Mouse (Mus musculus) liver, embryonic 12.5 days (tissue): ENCODE measurements around the gene Fam129a. TPM values are rescaled to one million over a fixed set of nuclear protein-coding genes. Genes with fewer than 3 reads are reported as not detected.
"Not testable (repeated sequence)": the region's sequence is repeated elsewhere in the genome, so short reads cannot be mapped to it uniquely, and the experiment has no call there.

Experiments
- ATAC-seq: fragments of 200-750 bp; cut with Nextera tagmentation; 2 replicates; pipeline ENCODE4 v1.8.0; 2017; ENCODE audit warnings: moderate number of reproducible peaks, mild to moderate bottlenecking, moderate library complexity
- H3K27ac ChIP-seq: fragments of 300-500 bp; sonication (generic); 2 replicates; pipeline ENCODE4 v1.5.1; 2016; ENCODE audit warnings: mild to moderate bottlenecking
- H3K27me3 ChIP-seq: fragments of 300-500 bp; sonication (generic); replicated peaks from 2 replicates; pipeline ENCODE4 v1.6.1; 2016; ENCODE audit warnings: mild to moderate bottlenecking, moderate library complexity
- H3K36me3 ChIP-seq: fragments of 300-500 bp; sonication (generic); 2 replicates; pipeline ENCODE4 v1.6.1; 2016; ENCODE audit warnings: mild to moderate bottlenecking, moderate library complexity
- H3K4me1 ChIP-seq: fragments of 300-500 bp; sonication (generic); 2 replicates; pipeline ENCODE4 v1.6.1; 2016
- H3K4me2 ChIP-seq: fragments of 300-500 bp; sonication (generic); 2 replicates; pipeline ENCODE4 v1.6.1; 2016; ENCODE audit warnings: mild to moderate bottlenecking, moderate library complexity
- H3K4me3 ChIP-seq: fragments of 300-500 bp; sonication (generic); 2 replicates; pipeline ENCODE4 v1.5.1; 2016; ENCODE audit warnings: mild to moderate bottlenecking, moderate library complexity
- H3K9ac ChIP-seq: fragments of 300-500 bp; sonication (generic); 2 replicates; pipeline ENCODE4 v1.6.1; 2016; ENCODE audit warnings: mild to moderate bottlenecking, moderate library complexity
- H3K9me3 ChIP-seq: fragments of 300-500 bp; sonication (generic); replicated peaks from 2 replicates; pipeline ENCODE4 v1.6.1; 2016; ENCODE audit warnings: mild to moderate bottlenecking, moderate library complexity
- WGBS: fragments of 180-500 bp; shearing (Covaris S2); methylation state at CpG from one replicate; pipeline ENCODE4 v1.1.7; 2016; ENCODE audit not compliant: insufficient replicate concordance; 5-methylcytosine and 5-hydroxymethylcytosine counted together
- polyA plus RNA-seq: library from polyadenylated mRNA; unstranded; fragments of >200 nt; fragmentation: Nextera tagmentation; extraction: Ambion mirVana; gene quantifications from 2 replicates; pipeline ENCODE4 v1.2.1, GENCODE M21; 2016

Gene Fam129a
- polyA plus RNA-seq, 1 experiment from 2014 or later = 1.9 TPM

GRCm38 (mm10) chr1:151749894-151750293, 178.9 kb downstream of the Fam129a start:
- H3K4me1 ChIP-seq = peaks cover 19% of the 10 kb centered on the region

DNA sequence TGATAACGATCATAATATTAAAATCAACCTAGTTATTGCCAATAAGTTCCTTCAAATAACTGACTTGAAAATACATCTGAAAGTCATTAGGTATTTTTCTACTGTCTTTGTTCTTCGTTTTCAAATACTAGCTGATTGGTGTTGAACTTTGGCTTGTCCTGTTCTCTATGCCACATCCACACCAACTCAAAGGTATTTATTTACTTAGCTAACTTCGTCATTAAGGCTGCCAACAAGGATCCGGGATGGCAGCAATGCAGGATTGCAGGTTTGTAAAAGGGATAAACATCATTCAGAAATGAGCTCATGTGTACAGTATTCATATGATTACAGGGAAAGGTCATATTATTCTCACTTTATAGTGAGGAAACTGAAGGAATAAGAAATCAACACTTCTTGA, 182.0 kb downstream of the Fam129a start:
- H3K4me3 ChIP-seq = no peak overlapping the region
- ATAC-seq = no peak
- H3K27me3 ChIP-seq = no peaks in the 10 kb centered on the region
- peak overlapping the region; percentile 94; the same call in 1 of the 2 replicates for H3K4me2 ChIP-seq
- no peak overlapping the region for H3K27ac ChIP-seq
- peaks cover 38% of the 10 kb centered on the region for H3K4me1 ChIP-seq
- no peaks in the 10 kb centered on the region for H3K36me3 ChIP-seq
- H3K9me3 ChIP-seq = no peaks in the 10 kb centered on the region
- H3K9ac ChIP-seq = no peak overlapping the region
- 62% methylated on average over 4 of the region's 4 CpGs for WGBS

More at GRCm38 (mm10) chr1:151749894-151750293, 178.9 kb downstream of the Fam129a start:
- not testable (repeated sequence) for H3K9me3 ChIP-seq, H3K4me3 ChIP-seq, H3K4me2 ChIP-seq, H3K27me3 ChIP-seq, ATAC-seq, H3K9ac ChIP-seq, H3K36me3 ChIP-seq, H3K27ac ChIP-seq
- 80% methylated on average over 2 of the region's 2 CpGs for WGBS

DNA sequence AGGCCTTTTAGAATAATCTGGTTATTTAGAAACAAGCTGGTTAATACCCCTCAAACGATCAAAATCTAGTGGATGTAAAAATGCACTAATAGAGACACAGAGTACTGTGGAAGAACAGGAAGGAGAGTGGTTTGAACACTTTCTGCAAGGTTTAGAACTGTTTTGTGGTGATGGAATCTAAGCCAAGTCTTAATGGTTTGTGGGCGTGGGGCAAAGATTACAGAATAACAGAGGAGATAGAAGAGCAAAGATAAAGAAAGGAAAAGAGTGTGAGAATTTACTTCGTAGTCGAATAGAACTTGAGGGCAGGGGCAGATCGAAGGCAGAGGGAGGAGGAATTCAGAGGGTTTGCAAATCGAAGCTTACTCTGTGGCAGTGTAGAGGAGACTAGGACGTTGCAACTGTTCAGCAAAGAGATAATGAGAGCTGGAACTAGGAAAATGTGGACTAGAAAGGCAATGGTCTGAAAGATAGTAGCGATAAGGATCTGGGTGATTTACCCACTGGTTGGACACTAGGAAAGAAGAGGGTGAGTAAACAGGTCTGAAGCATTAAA, 182.5 kb downstream of the Fam129a start:
- Histone ChIP-seq H3K27ac (peak overlapping the region; percentile 54; the same call in 1 of the 2 replicates), H3K4me3 (peak overlapping the region; percentile 91), H3K4me1 (peaks cover 42% of the 10 kb centered on the region), H3K9ac (peak overlapping the region; percentile 89), H3K36me3 (no peaks in the 10 kb centered on the region), H3K4me2 (peak overlapping the region; percentile 94), H3K9me3 (no peaks in the 10 kb centered on the region), H3K27me3 (no peaks in the 10 kb centered on the region)
- ATAC-seq = no peak
- 25% methylated on average over 8 of the region's 8 CpGs for WGBS

DNA sequence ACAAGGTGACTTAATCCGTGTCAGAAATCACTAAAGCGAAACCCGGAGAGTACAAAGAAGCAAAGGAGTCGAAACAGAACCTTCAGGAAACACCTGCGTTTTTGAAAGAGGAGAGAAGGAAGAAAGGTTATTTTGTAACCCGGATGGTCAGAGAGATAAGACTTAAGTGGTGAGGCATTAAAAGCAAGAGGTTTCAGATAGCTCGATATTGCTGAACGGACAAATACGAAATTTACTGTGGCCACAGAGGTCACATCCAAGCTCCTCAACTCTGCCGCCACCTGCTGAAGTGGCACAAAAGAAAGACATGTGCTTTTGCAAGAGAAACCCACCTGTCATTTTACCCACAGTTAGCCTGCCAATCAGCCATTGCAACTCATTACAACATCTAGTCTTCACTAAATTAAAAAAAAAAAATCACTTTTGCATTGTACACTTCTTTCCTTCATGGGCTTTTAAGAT, 183.1 kb downstream of the Fam129a start:
- H3K36me3 ChIP-seq = no peaks in the 10 kb centered on the region
- H3K27me3 ChIP-seq = no peaks in the 10 kb centered on the region
- peaks cover 48% of the 10 kb centered on the region for H3K4me1 ChIP-seq
- peak overlapping the region; percentile 54; the same call in 1 of the 2 replicates for H3K27ac ChIP-seq
- no peak for ATAC-seq
- H3K9me3 ChIP-seq = no peaks in the 10 kb centered on the region
- H3K9ac ChIP-seq = peak overlapping the region; percentile 89
- H3K4me3 ChIP-seq = peak overlapping the region; percentile 91
- peak overlapping the region; percentile 94 for H3K4me2 ChIP-seq
- 15% methylated on average over 10 of the region's 10 CpGs for WGBS

GRCm38 (mm10) chr1:151754881-151755659, 184.1 kb downstream of the Fam129a start, which contains the start of gene Edem3:
Gene Edem3, plus strand, starts transcription at chr1:151755371.
- H3K9me3 ChIP-seq = no peaks in the 10 kb centered on the region
- ATAC-seq = peak; percentile 98
- WGBS = under 1% methylated on average over 64 of the region's 64 CpGs
- peak within 1 kb of the TSS; percentile 91 for H3K4me3 ChIP-seq
- H3K4me2 ChIP-seq = peak within 1 kb of the TSS; percentile 94
- peaks cover 49% of the 10 kb centered on the region for H3K4me1 ChIP-seq
- H3K27me3 ChIP-seq = no peaks in the 10 kb centered on the region
- H3K9ac ChIP-seq = peak within 1 kb of the TSS; percentile 89
- peaks cover 9% of the 10 kb centered on the region for H3K36me3 ChIP-seq
- peak within 1 kb of the TSS; percentile 93 for H3K27ac ChIP-seq

DNA sequence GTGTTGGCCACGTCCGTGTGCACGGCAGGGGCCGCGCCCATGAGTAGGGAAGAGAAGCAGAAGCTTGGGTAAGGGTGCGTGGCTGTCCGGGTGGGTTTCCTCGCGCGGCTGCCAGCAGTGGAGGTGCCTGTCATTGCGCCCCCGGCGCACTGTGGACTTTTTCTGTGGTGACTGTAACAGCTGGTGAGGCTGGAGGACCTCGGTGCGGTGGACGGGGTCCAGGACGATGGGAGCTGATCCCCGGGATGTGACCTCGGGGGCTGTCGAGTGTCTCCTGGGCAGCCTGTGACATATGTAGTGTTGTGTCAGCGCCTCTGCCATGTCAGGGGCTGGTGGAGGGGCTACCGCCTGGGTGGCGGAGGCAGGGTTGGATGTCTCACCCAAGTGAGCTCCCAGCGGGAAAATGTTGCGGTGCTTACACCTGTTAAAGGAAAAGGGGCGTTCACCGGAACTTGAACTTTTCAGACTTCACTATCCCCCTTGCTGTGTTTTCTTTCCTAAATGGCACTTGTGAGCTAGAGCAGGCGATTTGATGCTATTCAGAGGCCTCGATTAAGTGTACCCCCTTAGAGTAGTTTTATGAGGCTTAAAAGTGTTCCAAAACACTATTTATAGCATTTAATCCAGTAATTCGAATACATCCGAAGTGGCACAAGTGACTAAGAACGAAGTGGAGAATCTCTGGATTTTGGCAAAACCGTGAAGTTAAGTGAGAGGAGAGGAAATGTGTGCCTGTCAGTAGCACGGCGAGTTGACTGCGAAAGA, 184.9 kb downstream of the Fam129a start:
- no peak for ATAC-seq
- Histone ChIP-seq H3K9me3 (no peaks in the 10 kb centered on the region), H3K4me1 (peaks cover 49% of the 10 kb centered on the region), H3K27me3 (no peaks in the 10 kb centered on the region), H3K4me2 (peak overlapping the region; percentile 94), H3K9ac (peak overlapping the region; percentile 89), H3K36me3 (peaks cover 13% of the 10 kb centered on the region), H3K27ac (peak overlapping the region; percentile 93), H3K4me3 (peak overlapping the region; percentile 91)
- 4% methylated on average over 36 of the region's 36 CpGs for WGBS

- H3K4me1 ChIP-seq = peaks cover 49% of the 10 kb centered on the region
- peak overlapping the region; percentile 89 for H3K9ac ChIP-seq
- peak overlapping the region; percentile 91 for H3K4me3 ChIP-seq
- H3K27ac ChIP-seq = peak overlapping the region; percentile 93; the same call in 1 of the 2 replicates
- no peaks in the 10 kb centered on the region for H3K27me3 ChIP-seq
- H3K36me3 ChIP-seq = peaks cover 18% of the 10 kb centered on the region
- no peaks in the 10 kb centered on the region for H3K9me3 ChIP-seq
- 40% methylated on average over 1 of the region's 1 CpGs for WGBS
- ATAC-seq = no peak
- H3K4me2 ChIP-seq = peak overlapping the region; percentile 94
Measured at GRCm38 (mm10) chr1:151756425-151756728, 185.4 kb downstream of the Fam129a start.

- whole genome bisulfite sequencing = 42% methylated on average over 6 of the region's 6 CpGs
- Histone ChIP-seq H3K9me3 (no peaks in the 10 kb centered on the region), H3K4me1 (peaks cover 42% of the 10 kb centered on the region), H3K4me3 (no peak overlapping the region), H3K4me2 (peak overlapping the region; percentile 33; the same call in 1 of the 2 replicates), H3K36me3 (peaks cover 32% of the 10 kb centered on the region), H3K27me3 (no peaks in the 10 kb centered on the region), H3K27ac (no peak overlapping the region), H3K9ac (no peak overlapping the region)
- no peak for ATAC-seq
Measured at GRCm38 (mm10) chr1:151758301-151758700, 187.3 kb downstream of the Fam129a start.

DNA sequence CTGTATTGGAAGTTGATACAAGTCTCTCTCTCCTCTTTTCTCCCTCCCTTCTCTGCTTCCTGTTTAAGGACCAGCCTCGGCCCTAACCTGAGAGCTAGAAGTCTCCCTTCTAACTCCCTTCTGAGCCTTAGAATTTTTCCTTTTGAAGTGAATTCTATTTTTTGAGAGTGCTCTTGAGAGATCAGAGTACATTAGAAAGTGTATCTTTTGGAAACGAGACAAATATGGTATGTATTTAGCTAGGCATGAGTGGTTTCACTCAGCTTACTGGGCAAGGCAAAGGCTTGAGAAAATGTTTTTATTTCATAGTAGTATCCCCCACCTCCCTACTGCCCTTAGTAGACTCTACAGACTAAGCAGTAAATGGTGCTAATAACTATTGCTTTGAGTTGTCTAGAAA, 188.0 kb downstream of the Fam129a start:
- H3K4me2 ChIP-seq = no peak overlapping the region
- no peak for ATAC-seq
- peaks cover 35% of the 10 kb centered on the region for H3K4me1 ChIP-seq
- H3K27me3 ChIP-seq = no peaks in the 10 kb centered on the region
- peaks cover 32% of the 10 kb centered on the region for H3K36me3 ChIP-seq
- H3K27ac ChIP-seq = no peak overlapping the region
- H3K9ac ChIP-seq = no peak overlapping the region
- no peaks in the 10 kb centered on the region for H3K9me3 ChIP-seq
- H3K4me3 ChIP-seq = no peak overlapping the region
- WGBS = 64% methylated on average over 2 of the region's 2 CpGs

DNA sequence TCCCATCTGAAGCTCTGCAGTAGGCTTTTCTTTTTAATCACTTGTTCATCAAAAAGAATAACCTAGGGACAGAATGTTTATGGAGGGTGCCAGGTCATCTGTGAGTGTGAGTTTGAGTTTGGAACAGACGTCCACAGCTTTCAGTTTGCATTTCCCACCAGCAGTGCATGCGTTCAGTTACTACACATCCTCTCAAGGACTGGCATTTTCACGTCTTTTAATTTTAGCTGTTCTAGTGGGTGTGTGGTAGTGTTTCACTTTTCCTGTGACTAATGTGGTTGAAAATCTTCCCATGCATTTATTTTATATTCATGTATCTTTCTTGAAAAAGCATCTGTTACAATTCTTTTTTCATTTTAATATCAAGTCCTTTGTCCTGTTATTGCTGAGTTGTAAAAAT, 193.2 kb downstream of the Fam129a start:
- peaks cover 38% of the 10 kb centered on the region for H3K36me3 ChIP-seq
- no peaks in the 10 kb centered on the region for H3K4me1 ChIP-seq
- ATAC-seq = no peak
- no peak overlapping the region for H3K4me3 ChIP-seq
- 77% methylated on average over 3 of the region's 3 CpGs for WGBS
- H3K9ac ChIP-seq = no peak overlapping the region
- no peaks in the 10 kb centered on the region for H3K9me3 ChIP-seq
- H3K27ac ChIP-seq = no peak overlapping the region
- no peak overlapping the region for H3K4me2 ChIP-seq
- no peaks in the 10 kb centered on the region for H3K27me3 ChIP-seq

DNA sequence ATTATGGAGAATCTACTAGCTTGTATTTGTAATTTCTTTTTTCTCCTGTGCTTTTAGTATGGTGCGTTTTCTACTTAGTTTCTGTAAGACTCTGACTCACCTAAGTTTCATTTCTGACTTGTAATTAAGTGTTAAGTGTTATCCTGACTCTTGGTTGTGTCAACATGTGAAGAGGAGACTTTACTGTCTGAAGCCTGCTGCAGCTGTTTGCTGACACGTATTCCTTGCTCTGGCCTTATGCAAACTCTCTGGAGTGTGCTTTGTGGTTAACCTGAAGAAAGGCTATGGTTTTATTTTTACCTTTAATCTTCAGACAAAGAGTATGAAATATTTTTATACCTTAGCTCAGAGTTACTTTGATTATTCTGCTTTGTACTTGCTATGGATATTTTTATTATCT, 195.2 kb downstream of the Fam129a start:
- H3K27ac ChIP-seq = no peak overlapping the region
- H3K4me3 ChIP-seq = no peak overlapping the region
- 71% methylated on average over 2 of the region's 2 CpGs for WGBS
- no peak overlapping the region for H3K9ac ChIP-seq
- H3K27me3 ChIP-seq = no peaks in the 10 kb centered on the region
- no peak for ATAC-seq
- no peaks in the 10 kb centered on the region for H3K9me3 ChIP-seq
- no peak overlapping the region for H3K4me2 ChIP-seq
- H3K36me3 ChIP-seq = peaks cover 34% of the 10 kb centered on the region
- no peaks in the 10 kb centered on the region for H3K4me1 ChIP-seq
